Mouse (Mus musculus): ENCODE results near the gene Ints1. TPM values are rescaled to one million over a fixed set of nuclear protein-coding genes. Genes with fewer than 3 reads are reported as not detected.

The Ints1 gene
- total and polyA plus RNA-seq, 3 experiments, result 35.1 to 40.9 (median 40.2) TPM

GRCm38 (mm10) chr5:139737841-139738591, 37.5 kb downstream of the Ints1 start:
- 78% methylated on average over 14 of the region's 14 CpGs for WGBS
- Histone ChIP-seq H3K27ac (no peak overlapping the region), H3K36me3 (ENCODE audit: control insufficient read depth, insufficient read depth, low read length) (no peaks in the 10 kb centered on the region), H3K27me3 (ENCODE audit: control insufficient read depth, insufficient read depth, low read length) (no peaks in the 10 kb centered on the region), H3K4me1 (ENCODE audit: control insufficient read depth, insufficient read depth, low read length) (peaks cover 5% of the 10 kb centered on the region), H3K9ac (ENCODE audit: low read depth, low read length) (no peak overlapping the region), H3K79me2 (replicated peaks; ENCODE audit: control insufficient read depth, insufficient read depth, low read length) (no peaks in the 10 kb centered on the region), H3K4me3 (no peak overlapping the region)
- no peak for DNase-seq
- intact Hi-C loops (cut with DNase I), result no loop called here
- TF ChIP-seq CTCF (IDR thresholded peaks at IDR 0.05), result no peak
- no peak for TF ChIP-seq EP300 (IDR thresholded peaks at IDR 0.05; ENCODE audit: insufficient read depth, low read depth, low read length)
- TF ChIP-seq POLR2A (IDR thresholded peaks at IDR 0.05; ENCODE audit: insufficient read depth, low read depth, low read length), result no peak

DNA sequence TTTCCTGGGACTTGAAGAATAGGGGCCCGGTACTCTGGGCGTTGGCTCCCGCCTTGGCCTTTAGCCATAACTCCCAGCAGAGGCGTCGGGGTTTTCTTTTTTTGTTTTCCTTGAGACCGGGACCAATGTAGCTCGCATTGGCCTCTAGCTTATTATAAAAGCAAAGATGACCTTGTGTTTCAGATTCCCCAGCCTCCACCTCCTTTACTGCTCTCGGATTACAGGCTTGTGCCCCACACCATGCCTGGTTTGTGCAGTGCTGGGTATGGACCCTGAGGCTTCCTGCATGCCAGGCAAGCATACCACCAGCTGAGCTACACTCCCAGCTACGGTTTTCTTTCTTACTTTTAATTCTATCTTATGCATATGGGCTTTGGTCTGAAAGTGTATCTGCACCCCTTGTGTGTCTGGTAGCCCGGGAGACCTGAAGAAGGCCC, 39.0 kb downstream of the Ints1 start:
- Histone ChIP-seq H3K27ac (peak overlapping the region; percentile 68), H3K9ac (ENCODE audit: low read depth, low read length) (no peak overlapping the region), H3K4me3 (0 out of 2 replicates have a peak overlapping the region, but pooled peaks have one; percentile 7), H3K4me1 (ENCODE audit: control insufficient read depth, insufficient read depth, low read length) (peaks cover 7% of the 10 kb centered on the region), H3K36me3 (ENCODE audit: control insufficient read depth, insufficient read depth, low read length) (no peaks in the 10 kb centered on the region), H3K79me2 (replicated peaks; ENCODE audit: control insufficient read depth, insufficient read depth, low read length) (no peaks in the 10 kb centered on the region; the same call in 1 of the 2 replicates), H3K27me3 (ENCODE audit: control insufficient read depth, insufficient read depth, low read length) (no peaks in the 10 kb centered on the region)
- intact Hi-C loops (cut with DNase I), result no loop called here
- TF ChIP-seq CTCF (IDR thresholded peaks at IDR 0.05) (no peak), POLR2A (IDR thresholded peaks at IDR 0.05; ENCODE audit: insufficient read depth, low read depth, low read length) (no peak), EP300 (IDR thresholded peaks at IDR 0.05; ENCODE audit: insufficient read depth, low read depth, low read length) (no peak)
- no peak for DNase-seq
- WGBS, result 15% methylated on average over 10 of the region's 10 CpGs

GRCm38 (mm10) chr5:139735677-139736503, 39.6 kb downstream of the Ints1 start, which contains the start of gene Micall2:
Micall2 (minus strand) TSS chr5:139736336.
- no peak for TF ChIP-seq CTCF (IDR thresholded peaks at IDR 0.05)
- TF ChIP-seq EP300 (IDR thresholded peaks at IDR 0.05; ENCODE audit: insufficient read depth, low read depth, low read length), result no peak
- TF ChIP-seq POLR2A (IDR thresholded peaks at IDR 0.05; ENCODE audit: insufficient read depth, low read depth, low read length), result no peak

DNA sequence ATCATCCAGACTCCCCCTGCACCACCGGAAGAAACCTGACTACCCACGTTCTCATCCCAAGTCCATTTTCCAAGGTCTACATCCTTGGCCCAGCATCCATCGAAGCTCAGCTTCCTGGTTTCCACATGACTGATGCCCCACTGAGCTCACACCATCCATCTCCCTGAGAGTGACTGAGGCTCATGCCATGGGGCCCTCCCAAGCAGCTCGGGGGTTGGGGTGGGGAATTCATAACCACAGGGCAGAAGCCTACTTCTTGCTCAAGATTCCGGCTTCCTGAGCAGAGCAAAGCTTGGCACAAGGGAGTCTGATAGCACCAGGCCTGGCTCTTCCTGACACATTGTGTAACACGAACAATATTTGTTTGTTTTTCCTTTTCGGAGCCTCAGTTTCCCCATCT, 40.7 kb downstream of the Ints1 start:
- 59% methylated on average over 7 of the region's 7 CpGs for WGBS
- peak in 1 of 2 experiments; percentile 19 for DNase-seq

More at GRCm38 (mm10) chr5:139735677-139736503, 39.6 kb downstream of the Ints1 start, which contains the start of gene Micall2:
- Histone ChIP-seq H3K27ac (peak within 1 kb of the TSS; percentile 69), H3K9ac (ENCODE audit: low read depth, low read length) (peak within 1 kb of the TSS; percentile 58), H3K4me1 (ENCODE audit: control insufficient read depth, insufficient read depth, low read length) (peaks cover 10% of the 10 kb centered on the region), H3K27me3 (ENCODE audit: control insufficient read depth, insufficient read depth, low read length) (no peaks in the 10 kb centered on the region), H3K79me2 (replicated peaks; ENCODE audit: control insufficient read depth, insufficient read depth, low read length) (no peaks in the 10 kb centered on the region; the same call in 1 of the 2 replicates), H3K4me3 (peak within 1 kb of the TSS; percentile 65), H3K36me3 (ENCODE audit: control insufficient read depth, insufficient read depth, low read length) (no peaks in the 10 kb centered on the region)
- WGBS, result 2% methylated on average over 50 of the region's 50 CpGs
- intact Hi-C loops (cut with DNase I), result no loop called here
- DNase-seq, result peak; percentile 95 to 96

DNA sequence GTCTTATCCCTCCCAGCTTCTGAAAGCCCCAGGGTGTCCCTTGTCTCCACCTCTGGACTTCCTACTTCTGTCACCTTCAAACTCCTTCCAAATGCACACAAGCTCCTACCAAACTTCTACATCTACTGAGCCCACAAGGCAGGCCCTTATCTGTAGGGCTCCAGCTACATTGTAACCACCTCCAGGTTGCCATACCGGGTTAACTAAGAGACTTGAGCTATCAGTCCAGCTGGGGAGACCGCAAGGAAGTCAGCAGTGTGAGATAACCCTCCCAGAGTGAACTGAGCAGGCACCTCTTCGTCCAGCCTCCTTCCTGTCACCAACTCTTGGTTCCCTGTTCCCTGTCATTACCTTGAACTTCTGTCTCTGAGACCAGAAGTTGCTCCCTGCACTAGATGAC, 41.5 kb downstream of the Ints1 start:
- Histone ChIP-seq H3K9ac (ENCODE audit: low read depth, low read length) (no peak overlapping the region), H3K27ac (0 out of 2 replicates have a peak overlapping the region, but pooled peaks have one; percentile 29), H3K4me1 (ENCODE audit: control insufficient read depth, insufficient read depth, low read length) (peaks cover 10% of the 10 kb centered on the region), H3K27me3 (ENCODE audit: control insufficient read depth, insufficient read depth, low read length) (no peaks in the 10 kb centered on the region), H3K4me3 (no peak overlapping the region), H3K36me3 (ENCODE audit: control insufficient read depth, insufficient read depth, low read length) (no peaks in the 10 kb centered on the region), H3K79me2 (replicated peaks; ENCODE audit: control insufficient read depth, insufficient read depth, low read length) (no peaks in the 10 kb centered on the region; the same call in 1 of the 2 replicates)
- no peak for TF ChIP-seq POLR2A (IDR thresholded peaks at IDR 0.05; ENCODE audit: insufficient read depth, low read depth, low read length)
- no peak for TF ChIP-seq EP300 (IDR thresholded peaks at IDR 0.05; ENCODE audit: insufficient read depth, low read depth, low read length)
- no peak for TF ChIP-seq CTCF (IDR thresholded peaks at IDR 0.05)
- WGBS, result 44% methylated on average over 3 of the region's 3 CpGs
- intact Hi-C loops (cut with DNase I), result no loop called here
- no peak for DNase-seq

More for the DNA sequence above, 40.7 kb downstream of the Ints1 start:
- intact Hi-C loops (cut with DNase I), result no loop called here
- Histone ChIP-seq H3K27ac (peak overlapping the region; percentile 69; the same call in 1 of the 2 replicates), H3K4me3 (peak overlapping the region; percentile 65; the same call in 1 of the 2 replicates), H3K4me1 (ENCODE audit: control insufficient read depth, insufficient read depth, low read length) (peaks cover 10% of the 10 kb centered on the region), H3K27me3 (ENCODE audit: control insufficient read depth, insufficient read depth, low read length) (no peaks in the 10 kb centered on the region), H3K9ac (ENCODE audit: low read depth, low read length) (no peak overlapping the region), H3K79me2 (replicated peaks; ENCODE audit: control insufficient read depth, insufficient read depth, low read length) (no peaks in the 10 kb centered on the region; the same call in 1 of the 2 replicates), H3K36me3 (ENCODE audit: control insufficient read depth, insufficient read depth, low read length) (no peaks in the 10 kb centered on the region)
- TF ChIP-seq CTCF (IDR thresholded peaks at IDR 0.05) (no peak), POLR2A (IDR thresholded peaks at IDR 0.05; ENCODE audit: insufficient read depth, low read depth, low read length) (no peak), EP300 (IDR thresholded peaks at IDR 0.05; ENCODE audit: insufficient read depth, low read depth, low read length) (no peak)
